Mouse (Mus musculus) lung, adult 2 months (tissue): ENCODE data around the gene Mef2d. TPM values are rescaled to one million over a fixed set of nuclear protein-coding genes. Genes with fewer than 3 reads are reported as not detected.

ENCODE experiments used
- DNase-seq: peaks from one replicate; pipeline ENCODE4 v3.0.0; 2022
- H3K4me1 ChIP-seq: fragments of 200-500 bp; 2 replicates; pipeline ENCODE4 v1.6.1; 2011; ENCODE audit warnings: low read length; ENCODE audit not compliant: control insufficient read depth, insufficient read depth
- H3K4me3 ChIP-seq: fragments of 200-500 bp; replicated peaks from 2 replicates; pipeline ENCODE3; 2011; ENCODE audit warnings: low read depth, mild to moderate bottlenecking, control low read depth, low read length; ENCODE audit errors: extremely low read depth
- CTCF ChIP-seq: fragments of 200-500 bp; IDR thresholded peaks from 2 replicates; pipeline ENCODE4 v1.5.1; 2011; ENCODE audit warnings: mild to moderate bottlenecking, low read length, control low read depth; ENCODE audit not compliant: insufficient read depth
- POLR2A ChIP-seq: fragments of 200-500 bp; IDR thresholded peaks from 2 replicates; pipeline ENCODE4 v1.6.1; 2011; ENCODE audit warnings: low read depth, mild to moderate bottlenecking, control low read depth, low read length, borderline replicate concordance; ENCODE audit errors: extremely low read depth
- WGBS: fragments of 180-500 bp; shearing (Covaris S2); methylation state at CpG from one replicate; pipeline ENCODE4 v1.1.7; 2018; 5-methylcytosine and 5-hydroxymethylcytosine counted together
- polyA plus RNA-seq: library from polyadenylated mRNA; depleted of rRNA; stranded (reverse); fragments of >200 nt; gene quantifications from 2 replicates; pipeline ENCODE4 v1.2.3, GENCODE M21; 2012

The Mef2d gene
- polyA plus RNA-seq, 1 experiment = 87.0 TPM

GRCm38 (mm10) chr3:88210918-88211317 is 68.7 kb downstream of the Mef2d start:
- H3K4me3 ChIP-seq = no peak overlapping the region
- TF ChIP-seq CTCF (no peak), POLR2A (no peak)
- WGBS = 18% methylated on average over 2 of the region's 2 CpGs
- H3K4me1 ChIP-seq = peaks cover 7% of the 10 kb centered on the region
- no peak for DNase-seq

- Histone ChIP-seq H3K4me1 (peaks cover 8% of the 10 kb centered on the region), H3K4me3 (no peak overlapping the region)
- DNase-seq = no peak
- 13% methylated on average over 1 of the region's 1 CpGs for WGBS
- TF ChIP-seq CTCF (no peak), POLR2A (no peak)
Observed at GRCm38 (mm10) chr3:88212356-88212755, 70.2 kb downstream of the Mef2d start.

GRCm38 (mm10) chr3:88213019-88213418 is 70.8 kb downstream of the Mef2d start:
- Histone ChIP-seq H3K4me3 (no peak overlapping the region), H3K4me1 (peaks cover 8% of the 10 kb centered on the region)
- 10% methylated on average over 2 of the region's 2 CpGs for WGBS
- no peak for TF ChIP-seq POLR2A
- no peak for TF ChIP-seq CTCF
- DNase-seq = no peak

GRCm38 (mm10) chr3:88214197-88214938 is 72.2 kb downstream of the Mef2d start:
- WGBS = 4% methylated on average over 42 of the region's 42 CpGs
- no peak for TF ChIP-seq POLR2A
- DNase-seq = no peak
- H3K4me3 ChIP-seq = no peak overlapping the region
- peaks cover 8% of the 10 kb centered on the region for H3K4me1 ChIP-seq

- DNase-seq = peak; percentile 28
- WGBS = 2% methylated on average over 48 of the region's 48 CpGs
- Histone ChIP-seq H3K4me3 (peak overlapping the region; percentile 2), H3K4me1 (peaks cover 8% of the 10 kb centered on the region)
- no peak for TF ChIP-seq CTCF
- no peak for TF ChIP-seq POLR2A
Observed at GRCm38 (mm10) chr3:88214971-88215552, 72.9 kb downstream of the Mef2d start.

- peaks cover 8% of the 10 kb centered on the region for H3K4me1 ChIP-seq
- DNase-seq = no peak
- H3K4me3 ChIP-seq = peak overlapping the region; percentile 2
- no peak for TF ChIP-seq CTCF
- no peak for TF ChIP-seq POLR2A
- WGBS = under 1% methylated on average over 23 of the region's 23 CpGs
Observed at GRCm38 (mm10) chr3:88215553-88216004, 73.4 kb downstream of the Mef2d start.

GRCm38 (mm10) chr3:88216116-88216515 is 73.9 kb downstream of the Mef2d start:
- DNase-seq = no peak
- H3K4me1 ChIP-seq = peaks cover 8% of the 10 kb centered on the region
- no peak for TF ChIP-seq CTCF
- no peak for TF ChIP-seq POLR2A
- WGBS = 10% methylated on average over 6 of the region's 6 CpGs
- no peak overlapping the region for H3K4me3 ChIP-seq

GRCm38 (mm10) chr3:88216534-88217326 is 74.6 kb downstream of the Mef2d start:
- Histone ChIP-seq H3K4me1 (peaks cover 8% of the 10 kb centered on the region), H3K4me3 (no peak overlapping the region)
- no peak for TF ChIP-seq POLR2A
- no peak for TF ChIP-seq CTCF
- 18% methylated on average over 7 of the region's 7 CpGs for WGBS
- DNase-seq = no peak

GRCm38 (mm10) chr3:88217679-88218078 is 75.5 kb downstream of the Mef2d start:
- H3K4me1 ChIP-seq = peaks cover 8% of the 10 kb centered on the region
- H3K4me3 ChIP-seq = no peak overlapping the region
- no peak for DNase-seq
- WGBS = 59% methylated on average over 1 of the region's 2 CpGs
- no peak for TF ChIP-seq CTCF
- no peak for TF ChIP-seq POLR2A

- WGBS = 23% methylated on average over 9 of the region's 9 CpGs
- TF ChIP-seq CTCF (no peak), POLR2A (no peak)
Observed at GRCm38 (mm10) chr3:88219940-88220339, 77.8 kb downstream of the Mef2d start.

More at GRCm38 (mm10) chr3:88219940-88220339, 77.8 kb downstream of the Mef2d start:
- no peak for DNase-seq
- Histone ChIP-seq H3K4me1 (peaks cover 8% of the 10 kb centered on the region), H3K4me3 (no peak overlapping the region)
